Mouse (Mus musculus): ENCODE measurements around the gene Ly6g6e. TPM values are rescaled to one million over a fixed set of nuclear protein-coding genes. Genes with fewer than 3 reads are reported as not detected.

Gene Ly6g6e
- total and polyA plus RNA-seq, 3 experiments: 0.23 TPM; not detected in 2

DNA sequence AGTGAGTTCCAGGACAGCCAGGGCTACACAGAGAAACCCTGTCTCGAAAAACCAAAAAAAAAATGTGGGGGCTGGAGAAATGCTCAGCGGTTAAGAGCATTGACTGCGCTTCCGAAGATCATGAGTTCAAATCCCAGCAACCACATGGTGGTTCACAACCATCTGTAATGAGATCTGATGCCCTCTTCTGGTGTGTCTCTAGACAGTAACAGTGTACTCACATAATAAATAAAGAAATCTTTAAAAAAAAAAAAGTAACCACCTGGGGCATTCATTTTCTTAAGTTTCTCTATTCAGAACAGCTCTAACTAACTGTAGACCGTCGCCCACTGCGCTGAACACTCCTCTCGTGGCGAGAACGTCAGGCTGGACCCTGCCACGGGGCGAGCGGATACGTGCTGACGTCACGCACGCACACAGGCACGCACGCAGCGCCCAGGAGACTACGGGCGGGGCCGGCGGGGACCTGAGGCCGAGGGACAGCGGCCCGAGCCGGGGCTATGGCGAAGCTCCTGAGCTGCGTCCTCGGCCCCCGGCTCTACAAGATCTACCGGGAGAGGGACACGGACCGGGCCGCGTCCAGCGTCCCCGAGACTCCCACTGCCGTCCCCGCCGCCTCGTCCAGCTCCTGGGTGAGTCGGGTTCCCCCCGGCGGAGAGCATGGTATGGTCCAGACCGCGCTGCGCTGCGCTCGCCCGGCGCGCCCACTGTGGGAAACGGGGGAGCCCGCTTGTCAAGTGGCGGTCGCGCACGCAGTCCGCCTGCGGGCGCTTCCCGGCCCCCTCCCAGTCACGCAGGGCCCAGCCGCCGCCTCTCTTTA is 12.3 kb downstream of the Ly6g6e start, which contains the start of gene Abhd16a (continued):
- TF ChIP-seq NELFE (IDR thresholded peaks at IDR 0.05; ENCODE audit: low read depth, low read length) (peak; percentile 90), ZNF384 (IDR thresholded peaks at IDR 0.05; ENCODE audit: low read depth, low read length) (no peak), POLR2AphosphoS5 (IDR thresholded peaks at IDR 0.05; ENCODE audit: borderline replicate concordance, low read depth, low read length) (no peak), UBTF (IDR thresholded peaks at IDR 0.05; ENCODE audit: borderline replicate concordance, insufficient read depth, low read depth, low read length) (0 out of 2 replicates have a peak, but pooled peaks have one; percentile 46)

DNA sequence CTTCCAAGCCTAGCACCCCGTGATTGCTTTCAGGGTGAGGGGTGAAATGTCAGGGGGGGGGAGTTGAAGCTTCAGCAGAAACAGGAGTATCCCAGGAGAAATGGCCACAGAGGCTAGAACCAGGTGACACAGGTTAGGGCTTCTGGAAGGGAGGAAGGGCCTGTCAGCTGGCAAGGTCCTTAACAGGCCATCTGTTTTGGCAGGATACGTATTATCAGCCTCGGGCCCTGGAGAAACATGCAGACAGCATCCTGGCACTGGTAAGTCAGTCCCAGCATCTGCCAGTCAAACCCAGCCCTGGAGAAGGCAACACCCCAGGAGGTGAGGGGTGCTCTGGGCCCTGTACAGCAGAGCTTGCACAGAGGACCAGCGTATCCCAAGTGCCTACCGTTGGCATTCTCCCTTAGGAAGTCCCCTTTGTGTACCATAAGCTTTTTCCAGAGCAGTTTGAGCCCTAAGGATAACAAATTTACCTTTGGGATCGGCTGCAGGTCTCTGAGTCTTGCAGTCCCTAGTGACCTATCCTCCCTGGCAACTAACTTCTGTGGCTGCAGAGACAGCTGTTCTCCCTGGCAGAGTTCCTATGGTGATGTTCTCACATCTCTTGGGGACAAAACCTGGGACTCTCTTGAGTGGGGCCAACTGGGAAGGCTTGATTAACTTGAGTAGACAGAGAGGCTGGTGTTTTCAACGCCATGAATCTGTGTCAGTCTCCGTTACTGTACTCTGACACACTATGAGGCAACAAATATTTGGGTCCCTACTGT is 13.6 kb downstream of the Ly6g6e start:
- Histone ChIP-seq H3K36me3 (ENCODE audit: control insufficient read depth in 1 of 2, insufficient read depth in 2 of 2, low read length in 2 of 2) (peaks cover 0 to 8% of the 10 kb centered on the region in 2 experiments; a peak in 2 of 4 replicates), H3K4me1 (ENCODE audit: control insufficient read depth in 1 of 2, insufficient read depth in 2 of 2, low read length in 2 of 2) (peaks cover 2 to 19% of the 10 kb centered on the region in 2 experiments; a peak in 3 of 4 replicates), H3K9ac (ENCODE audit: control insufficient read depth, low read depth, low read length, poor library complexity, severe bottlenecking) (peak overlapping the region; percentile 87), H3K27ac (ENCODE audit: control insufficient read depth, low read depth, low read length) (peak overlapping the region; percentile 81), H3K27me3 (ENCODE audit: control insufficient read depth in 1 of 2, insufficient read depth in 2 of 2, low read length in 2 of 2) (no peaks in the 10 kb centered on the region), H3K4me3 (ENCODE audit: control insufficient read depth in 1 of 2, insufficient read depth in 1 of 2, low read depth in 2 of 2, low read length in 2 of 2) (peak overlapping the region; percentile 69 to 94), H3K79me2 (ENCODE audit: control insufficient read depth, insufficient read depth, low read length, poor library complexity) (peaks cover 18% of the 10 kb centered on the region), H3K9me3 (replicated peaks; ENCODE audit: insufficient read depth, low read length) (no peaks in the 10 kb centered on the region)
- peak; percentile 42; the same call in 1 of the 2 replicates for TF ChIP-seq GATA1 (IDR thresholded peaks at IDR 0.05; ENCODE audit: low read depth, low read length)
- TF ChIP-seq ETS1 (IDR thresholded peaks at IDR 0.05; ENCODE audit: low read depth, low read length): peak; percentile 85
- TF ChIP-seq GABPA (IDR thresholded peaks at IDR 0.05; ENCODE audit: low read depth, low read length): no peak
- TF ChIP-seq TAL1 (IDR thresholded peaks at IDR 0.05; ENCODE audit: low read length): peak; percentile 74
- no peak for TF ChIP-seq ZC3H11A (IDR thresholded peaks at IDR 0.05; ENCODE audit: low read depth, low read length)
- TF ChIP-seq ZKSCAN1 (IDR thresholded peaks at IDR 0.05; ENCODE audit: low read depth, low read length): 0 out of 2 replicates have a peak, but pooled peaks have one; percentile 50
- peak; percentile 45 to 63; a peak in 3 of 4 replicates for TF ChIP-seq EP300 (IDR thresholded peaks at IDR 0.05; ENCODE audit: low read depth in 1 of 2, low read length in 2 of 2)
- TF ChIP-seq TCF12 (IDR thresholded peaks at IDR 0.05; ENCODE audit: low read depth, low read length): peak; percentile 79
- peak; percentile 65 for DNase-seq (ENCODE audit: low read depth, low spot score)
